Mouse (Mus musculus): ENCODE results near the gene Casp7. TPM values are rescaled to one million over a fixed set of nuclear protein-coding genes. Genes with fewer than 3 reads are reported as not detected.

The Casp7 gene
- total RNA-seq, 4 experiments from 2014 or later = 11.0 to 13.7 (median 12.3) TPM

- no peak for DNase-seq (ENCODE audit: low spot score)
Observed at GRCm38 (mm10) chr19:56466486-56466885, 69.6 kb downstream of the Casp7 start.

GRCm38 (mm10) chr19:56470286-56471020, 73.5 kb downstream of the Casp7 start:
- no peak for DNase-seq (ENCODE audit: low spot score)

GRCm38 (mm10) chr19:56471934-56472333, 75.0 kb downstream of the Casp7 start:
- no peak for DNase-seq (ENCODE audit: low spot score)

- DNase-seq (ENCODE audit: low spot score) = no peak
Observed at GRCm38 (mm10) chr19:56474869-56475550, 78.1 kb downstream of the Casp7 start.

GRCm38 (mm10) chr19:56476546-56476945, 79.6 kb downstream of the Casp7 start:
- no peak for DNase-seq (ENCODE audit: low spot score)

- no peak for DNase-seq (ENCODE audit: low spot score)
Observed at GRCm38 (mm10) chr19:56477253-56477652, 80.3 kb downstream of the Casp7 start.

- no peak for DNase-seq (ENCODE audit: low spot score)
Observed at GRCm38 (mm10) chr19:56477832-56478231, 80.9 kb downstream of the Casp7 start.

GRCm38 (mm10) chr19:56484630-56485375, 87.9 kb downstream of the Casp7 start:
- DNase-seq (ENCODE audit: low spot score) = no peak

- DNase-seq (ENCODE audit: low spot score) = peak; percentile 48
Observed at GRCm38 (mm10) chr19:56485376-56486271, 88.7 kb downstream of the Casp7 start.

GRCm38 (mm10) chr19:56486926-56487325, 90.0 kb downstream of the Casp7 start:
- DNase-seq (ENCODE audit: low spot score) = no peak

GRCm38 (mm10) chr19:56487339-56487738, 90.4 kb downstream of the Casp7 start:
- DNase-seq (ENCODE audit: low spot score) = no peak

GRCm38 (mm10) chr19:56489601-56490000, 92.7 kb downstream of the Casp7 start:
- DNase-seq (ENCODE audit: low spot score) = no peak

Other genes with a start within 250 kb of the Casp7 start
- gene Habp2, start 110.0 kb upstream of the Casp7 start, total RNA-seq (2022) = not detected
- gene Nrap, start 7.1 kb upstream of the Casp7 start, total RNA-seq (2022) = 100 to 1,000 TPM; 392 to 561 (median 511) TPM
- gene Plekhs1, start 64.5 kb downstream of the Casp7 start, total RNA-seq (2022) = under 1 TPM in 3 of 4 experiments, not detected in 1; 0.14 to 0.41 (median 0.33) TPM
- gene Dclre1a, start 151.1 kb downstream of the Casp7 start, total RNA-seq (2022) = 10 to 100 TPM in 2 of 4 experiments, 1 to 10 TPM in 2; 7.4 to 12.5 (median 10.6) TPM
- gene Nhlrc2, start 151.1 kb downstream of the Casp7 start, total RNA-seq (2022) = 10 to 100 TPM; 25.7 to 28.2 (median 27.7) TPM

All from heart, adult 8-10 months (tissue).